Mouse (Mus musculus) right cerebral cortex, postnatal 14 days (tissue): ENCODE measurements at regions not wholly inside any gene's neighbourhood (a gene's known extent, or its start where the extent isn't known, plus 50 kb on each side); places are given as distances from the start of the nearest gene placed in this dataset.

ENCODE experiments used
- DNase-seq: peaks from one replicate; pipeline ENCODE4 v3.0.0; 2022

- no peak for DNase-seq
Observed at GRCm38 (mm10) chr6:126588761-126589160, 53.5 kb upstream of the Kcna5 start.

- DNase-seq, result no peak
Observed at GRCm38 (mm10) chr6:126587476-126587875, 52.3 kb upstream of the Kcna5 start.

DNA sequence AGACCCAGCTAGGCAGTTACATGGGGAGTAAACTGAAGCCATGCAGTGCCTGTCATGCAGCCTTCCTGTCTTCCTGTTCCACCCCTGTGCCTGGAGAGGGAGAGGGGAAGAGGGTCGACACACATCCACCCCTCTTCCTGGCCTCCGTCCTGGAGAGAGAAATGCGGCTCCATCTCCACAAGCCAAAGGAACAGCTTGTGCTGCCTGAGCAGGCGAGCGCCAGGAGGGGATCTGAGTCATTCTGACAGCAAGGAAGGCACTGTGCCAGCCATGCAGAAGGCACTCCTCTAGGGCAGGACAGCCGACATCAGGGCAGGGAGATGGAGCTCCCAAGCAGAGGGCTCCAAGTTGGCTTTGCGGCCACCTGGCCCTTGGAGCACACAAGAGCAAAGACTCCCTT is 50.6 kb upstream of the Kcna5 start:
- peak; percentile 86 for DNase-seq
